Mouse (Mus musculus): ENCODE results near the gene Itln1. TPM values are rescaled to one million over a fixed set of nuclear protein-coding genes. Genes with fewer than 3 reads are reported as not detected.
A peak's percentile ranks its signal among the peaks of the same experiment; 100 is the strongest.

The Itln1 gene
- total RNA-seq, 2 experiments from 2014 or later, result not detected

GRCm38 (mm10) chr1:171470371-171470871 lies 64.7 kb downstream of the Itln1 start:
- peak in 1 of 2 experiments; percentile 49 for DNase-seq (ENCODE audit: low spot score in 2 of 2)

GRCm38 (mm10) chr1:171469678-171470077 lies 65.4 kb downstream of the Itln1 start:
- no peak for DNase-seq (ENCODE audit: low spot score in 2 of 2)

Other genes starting within 250 kb of the Itln1 start
- 10 to 100 TPM; 22.2 to 22.3 TPM for gene Usp21, start 247.3 kb downstream of the Itln1 start, total RNA-seq (2021)
- 10 to 100 TPM; 88.1 to 89.8 TPM for gene Ufc1, start 240.3 kb downstream of the Itln1 start, total RNA-seq (2021)
- 10 to 100 TPM; 33.5 to 33.6 TPM for gene Dedd, start 206.1 kb downstream of the Itln1 start, total RNA-seq (2021)
- gene Nit1, start 189.6 kb downstream of the Itln1 start, total RNA-seq (2021), result 10 to 100 TPM; 22.4 to 24.9 TPM
- 100 to 1,000 TPM in 1 of 2 experiments, 10 to 100 TPM in 1; 97.9 to 112 TPM for gene Pfdn2, start 189.6 kb downstream of the Itln1 start, total RNA-seq (2021)
- under 1 TPM; 0.74 to 0.83 TPM for gene Klhdc9, start 174.5 kb downstream of the Itln1 start, total RNA-seq (2021)
- under 1 TPM; 0.21 to 0.25 TPM for gene Nectin4, start 165.2 kb downstream of the Itln1 start, total RNA-seq (2021)
- 1 to 10 TPM; 3.3 to 3.5 TPM for gene Arhgap30, start 146.3 kb downstream of the Itln1 start, total RNA-seq (2021)
- 10 to 100 TPM; 43.9 to 48.4 TPM for gene Usf1, start 124.0 kb downstream of the Itln1 start, total RNA-seq (2021)
- 1 to 10 TPM; 1.1 to 1.3 TPM for gene Tstd1, start 116.4 kb downstream of the Itln1 start, total RNA-seq (2021)
- gene F11r, start 97.8 kb downstream of the Itln1 start, total RNA-seq (2021), result 10 to 100 TPM; 15.0 to 16.4 TPM
- gene Alyref2, start 31.8 kb downstream of the Itln1 start, total RNA-seq (2021), result 1 to 10 TPM; 3.7 to 4.2 TPM
- under 1 TPM in 1 of 2 experiments, not detected in 1; 0.23 TPM for gene Cd244a, start 23.9 kb upstream of the Itln1 start, total RNA-seq (2021)
- under 1 TPM; 0.37 to 0.54 TPM for gene Ly9, start 72.1 kb upstream of the Itln1 start, total RNA-seq (2021)
- gene Slamf7, start 117.7 kb upstream of the Itln1 start, total RNA-seq (2021), result under 1 TPM in 1 of 2 experiments, not detected in 1; 0.20 TPM
- gene Cd48, start 146.7 kb upstream of the Itln1 start, total RNA-seq (2021), result 1 to 10 TPM; 2.0 to 2.2 TPM
- under 1 TPM; 0.18 to 0.32 TPM for gene Slamf1, start 231.8 kb upstream of the Itln1 start, total RNA-seq (2021)